Mouse (Mus musculus): Measurements from ENCODE around the gene Rtn4rl1.

- TF ChIP-seq CTCF (IDR thresholded peaks at IDR 0.05; ENCODE audit: low read depth) (no peak), EP300 (IDR thresholded peaks at IDR 0.05; ENCODE audit: low read depth) (no peak)
Observed at GRCm38 (mm10) chr11:75157037-75157436, 36.5 kb upstream of the Rtn4rl1 start.

Measured in liver, postnatal 0 days (tissue).